Mouse (Mus musculus): Measurements from ENCODE around the gene Ptafr. TPM values are rescaled to one million over a fixed set of nuclear protein-coding genes. Genes with fewer than 3 reads are reported as not detected.
"Not testable (repeated sequence)": the region's sequence is repeated elsewhere in the genome, so short reads cannot be mapped to it uniquely, and the experiment has no call there.

Ptafr gene
- polyA plus RNA-seq, 1 experiment from 2014 or later, result 0.74 TPM

GRCm38 (mm10) chr4:132594191-132594590 lies 30.3 kb downstream of the Ptafr start:
- H3K27ac ChIP-seq, result no peak overlapping the region
- H3K9ac ChIP-seq, result no peak overlapping the region
- no peaks in the 10 kb centered on the region for H3K36me3 ChIP-seq
- WGBS, result 38% methylated on average over 4 of the region's 4 CpGs
- no peak overlapping the region for H3K4me2 ChIP-seq
- no peak overlapping the region for H3K4me3 ChIP-seq
- ATAC-seq (ENCODE audit: insufficient number of reproducible peaks, insufficient read depth, low FRiP score, low TSS enrichment, low read depth), result no peak
- no peaks in the 10 kb centered on the region for H3K4me1 ChIP-seq
- no peaks in the 10 kb centered on the region for H3K27me3 ChIP-seq
- H3K9me3 ChIP-seq, result no peaks in the 10 kb centered on the region

- Histone ChIP-seq H3K9me3 (no peaks in the 10 kb centered on the region), H3K27ac (no peak overlapping the region), H3K4me3 (no peak overlapping the region), H3K36me3 (no peaks in the 10 kb centered on the region), H3K4me1 (0 out of 2 replicates have a peak, but pooled peaks cover 5% of the 10 kb centered on the region), H3K27me3 (no peaks in the 10 kb centered on the region), H3K9ac (no peak overlapping the region), H3K4me2 (no peak overlapping the region)
- no peak for ATAC-seq (ENCODE audit: insufficient number of reproducible peaks, insufficient read depth, low FRiP score, low TSS enrichment, low read depth)
- WGBS, result 89% methylated on average over 2 of the region's 2 CpGs
Measured at GRCm38 (mm10) chr4:132598861-132599260, 35.0 kb downstream of the Ptafr start.

- Histone ChIP-seq H3K4me3 (no peak overlapping the region), H3K9me3 (no peaks in the 10 kb centered on the region), H3K4me2 (no peak overlapping the region), H3K4me1 (0 out of 2 replicates have a peak, but pooled peaks cover 5% of the 10 kb centered on the region), H3K27me3 (no peaks in the 10 kb centered on the region), H3K27ac (no peak overlapping the region), H3K36me3 (no peaks in the 10 kb centered on the region), H3K9ac (no peak overlapping the region)
- WGBS, result 78% methylated on average over 3 of the region's 3 CpGs
- ATAC-seq (ENCODE audit: insufficient number of reproducible peaks, insufficient read depth, low FRiP score, low TSS enrichment, low read depth), result no peak
Measured at GRCm38 (mm10) chr4:132599764-132600163, 35.9 kb downstream of the Ptafr start.

GRCm38 (mm10) chr4:132600465-132600864 lies 36.6 kb downstream of the Ptafr start:
- Histone ChIP-seq H3K27ac (no peak overlapping the region), H3K4me3 (no peak overlapping the region), H3K9ac (no peak overlapping the region), H3K27me3 (no peaks in the 10 kb centered on the region), H3K4me1 (0 out of 2 replicates have a peak, but pooled peaks cover 5% of the 10 kb centered on the region), H3K36me3 (no peaks in the 10 kb centered on the region), H3K4me2 (no peak overlapping the region), H3K9me3 (no peaks in the 10 kb centered on the region)
- WGBS, result 84% methylated on average over 6 of the region's 6 CpGs
- no peak for ATAC-seq (ENCODE audit: insufficient number of reproducible peaks, insufficient read depth, low FRiP score, low TSS enrichment, low read depth)

- 89% methylated on average over 5 of the region's 5 CpGs for WGBS
- not testable (repeated sequence) for H3K9me3 ChIP-seq; H3K9ac ChIP-seq; H3K4me2 ChIP-seq; H3K36me3 ChIP-seq; H3K4me3 ChIP-seq; H3K4me1 ChIP-seq; H3K27me3 ChIP-seq; ATAC-seq (ENCODE audit: insufficient number of reproducible peaks, insufficient read depth, low FRiP score, low TSS enrichment, low read depth); H3K27ac ChIP-seq
Measured at GRCm38 (mm10) chr4:132601242-132601641, 37.4 kb downstream of the Ptafr start.

- no peak overlapping the region for H3K27ac ChIP-seq
- H3K27me3 ChIP-seq, result no peaks in the 10 kb centered on the region
- 69% methylated on average over 4 of the region's 4 CpGs for WGBS
- no peaks in the 10 kb centered on the region for H3K36me3 ChIP-seq
- 0 out of 2 replicates have a peak, but pooled peaks cover 5% of the 10 kb centered on the region for H3K4me1 ChIP-seq
- H3K4me2 ChIP-seq, result no peak overlapping the region
- H3K9me3 ChIP-seq, result no peaks in the 10 kb centered on the region
- no peak overlapping the region for H3K9ac ChIP-seq
- H3K4me3 ChIP-seq, result no peak overlapping the region
- ATAC-seq (ENCODE audit: insufficient number of reproducible peaks, insufficient read depth, low FRiP score, low TSS enrichment, low read depth), result no peak
Measured at GRCm38 (mm10) chr4:132603468-132603867, 39.6 kb downstream of the Ptafr start.

- Histone ChIP-seq H3K4me1 (0 out of 2 replicates have a peak, but pooled peaks cover 5% of the 10 kb centered on the region), H3K4me3 (no peak overlapping the region), H3K27me3 (no peaks in the 10 kb centered on the region), H3K9ac (no peak overlapping the region), H3K27ac (no peak overlapping the region), H3K9me3 (no peaks in the 10 kb centered on the region), H3K4me2 (no peak overlapping the region), H3K36me3 (no peaks in the 10 kb centered on the region)
- 69% methylated on average over 5 of the region's 5 CpGs for WGBS
- ATAC-seq (ENCODE audit: insufficient number of reproducible peaks, insufficient read depth, low FRiP score, low TSS enrichment, low read depth), result no peak
Measured at GRCm38 (mm10) chr4:132605816-132606215, 41.9 kb downstream of the Ptafr start.

- H3K4me1 ChIP-seq, result no peaks in the 10 kb centered on the region
- no peaks in the 10 kb centered on the region for H3K27me3 ChIP-seq
- no peak overlapping the region for H3K4me3 ChIP-seq
- H3K9ac ChIP-seq, result no peak overlapping the region
- no peak overlapping the region for H3K27ac ChIP-seq
- no peaks in the 10 kb centered on the region for H3K36me3 ChIP-seq
- 41% methylated on average over 4 of the region's 4 CpGs for WGBS
- H3K4me2 ChIP-seq, result no peak overlapping the region
- no peaks in the 10 kb centered on the region for H3K9me3 ChIP-seq
- no peak for ATAC-seq (ENCODE audit: insufficient number of reproducible peaks, insufficient read depth, low FRiP score, low TSS enrichment, low read depth)
Measured at GRCm38 (mm10) chr4:132608147-132608546, 44.3 kb downstream of the Ptafr start.

GRCm38 (mm10) chr4:132610301-132610984 lies 46.6 kb downstream of the Ptafr start:
- Histone ChIP-seq H3K9ac (no peak overlapping the region), H3K36me3 (no peaks in the 10 kb centered on the region), H3K27ac (no peak overlapping the region), H3K9me3 (no peaks in the 10 kb centered on the region; the same call in 1 of the 2 replicates), H3K4me2 (no peak overlapping the region), H3K4me3 (no peak overlapping the region), H3K27me3 (no peaks in the 10 kb centered on the region), H3K4me1 (no peaks in the 10 kb centered on the region)
- no peak for ATAC-seq (ENCODE audit: insufficient number of reproducible peaks, insufficient read depth, low FRiP score, low TSS enrichment, low read depth)
- 80% methylated on average over 3 of the region's 3 CpGs for WGBS

GRCm38 (mm10) chr4:132611320-132611719 lies 47.5 kb downstream of the Ptafr start:
- no peaks in the 10 kb centered on the region; the same call in 1 of the 2 replicates for H3K9me3 ChIP-seq
- WGBS, result 85% methylated on average over 8 of the region's 8 CpGs
- H3K27ac ChIP-seq, result no peak overlapping the region
- no peak overlapping the region for H3K4me2 ChIP-seq
- ATAC-seq (ENCODE audit: insufficient number of reproducible peaks, insufficient read depth, low FRiP score, low TSS enrichment, low read depth), result no peak
- no peak overlapping the region for H3K9ac ChIP-seq
- H3K4me1 ChIP-seq, result no peaks in the 10 kb centered on the region
- no peak overlapping the region for H3K4me3 ChIP-seq
- H3K36me3 ChIP-seq, result no peaks in the 10 kb centered on the region
- no peaks in the 10 kb centered on the region for H3K27me3 ChIP-seq

- ATAC-seq (ENCODE audit: insufficient number of reproducible peaks, insufficient read depth, low FRiP score, low TSS enrichment, low read depth), result no peak
- no peaks in the 10 kb centered on the region for H3K27me3 ChIP-seq
- H3K27ac ChIP-seq, result no peak overlapping the region
- no peaks in the 10 kb centered on the region for H3K36me3 ChIP-seq
- no peak overlapping the region for H3K4me2 ChIP-seq
- no peaks in the 10 kb centered on the region for H3K4me1 ChIP-seq
- WGBS, result 90% methylated on average over 6 of the region's 6 CpGs
- H3K9me3 ChIP-seq, result no peaks in the 10 kb centered on the region; the same call in 1 of the 2 replicates
- H3K4me3 ChIP-seq, result no peak overlapping the region
- no peak overlapping the region for H3K9ac ChIP-seq
Measured at GRCm38 (mm10) chr4:132617873-132618272, 54.0 kb downstream of the Ptafr start.

- H3K9me3 ChIP-seq, result no peaks in the 10 kb centered on the region; the same call in 1 of the 2 replicates
- no peak for ATAC-seq (ENCODE audit: insufficient number of reproducible peaks, insufficient read depth, low FRiP score, low TSS enrichment, low read depth)
- no peak overlapping the region for H3K9ac ChIP-seq
- H3K27me3 ChIP-seq, result no peaks in the 10 kb centered on the region
- H3K36me3 ChIP-seq, result no peaks in the 10 kb centered on the region
- no peaks in the 10 kb centered on the region for H3K4me1 ChIP-seq
- H3K4me2 ChIP-seq, result no peak overlapping the region
- H3K4me3 ChIP-seq, result no peak overlapping the region
- H3K27ac ChIP-seq, result no peak overlapping the region
- 86% methylated on average over 10 of the region's 10 CpGs for WGBS
Measured at GRCm38 (mm10) chr4:132618850-132619375, 55.0 kb downstream of the Ptafr start.
